Mouse (Mus musculus) heart, postnatal 0 days (tissue): ENCODE data around the gene Kcnj1. TPM values are rescaled to one million over a fixed set of nuclear protein-coding genes. Genes with fewer than 3 reads are reported as not detected.
A peak's percentile ranks its signal among the peaks of the same experiment; 100 is the strongest.

Experiments used
- ATAC-seq: fragments of 200-750 bp; cut with Nextera tagmentation; 2 replicates; pipeline ENCODE4 v1.8.0; 2017; ENCODE audit warnings: low read depth, moderate number of reproducible peaks, moderate library complexity; ENCODE audit not compliant: insufficient read depth
- DNase-seq: peaks from one replicate; pipeline ENCODE4 v3.0.0-alpha.2; 2016; ENCODE audit warnings: low spot score
- H3K27ac ChIP-seq: fragments of 300-500 bp; sonication (generic); 2 replicates; pipeline ENCODE4 v1.5.1; 2014; ENCODE audit warnings: low read depth, mild to moderate bottlenecking
- H3K27me3 ChIP-seq: fragments of 300-500 bp; sonication (generic); 2 replicates; pipeline ENCODE4 v1.6.1; 2014; ENCODE audit warnings: low read length, mixed read lengths; ENCODE audit not compliant: control insufficient read depth, insufficient read depth
- H3K36me3 ChIP-seq: fragments of 300-500 bp; sonication (generic); replicated peaks from 2 replicates; pipeline ENCODE4 v1.6.1; 2014; ENCODE audit warnings: low read length, mixed read lengths; ENCODE audit not compliant: control insufficient read depth, insufficient read depth
- H3K4me1 ChIP-seq: fragments of 300-500 bp; sonication (generic); 2 replicates; pipeline ENCODE4 v1.6.1; 2014; ENCODE audit warnings: antibody characterized with exemption; ENCODE audit not compliant: control insufficient read depth, insufficient read depth
- H3K4me2 ChIP-seq: fragments of 300-500 bp; sonication (generic); 2 replicates; pipeline ENCODE4 v1.6.1; 2014; ENCODE audit warnings: low read depth, mild to moderate bottlenecking, low read length, moderate library complexity
- H3K4me3 ChIP-seq: fragments of 300-500 bp; sonication (generic); 2 replicates; pipeline ENCODE4 v1.5.1; 2014; ENCODE audit warnings: low read depth, low read length
- H3K9ac ChIP-seq: fragments of 300-500 bp; sonication (generic); replicated peaks from 2 replicates; pipeline ENCODE4 v1.6.1; 2014; ENCODE audit warnings: low read depth, low read length, mixed read lengths
- H3K9me3 ChIP-seq: fragments of 300-500 bp; sonication (generic); replicated peaks from 2 replicates; pipeline ENCODE4 v1.6.1; 2016; ENCODE audit warnings: low read length; ENCODE audit not compliant: control insufficient read depth
- CTCF ChIP-seq: IDR thresholded peaks from 2 replicates; pipeline ENCODE4 v1.5.1; 2016; ENCODE audit warnings: antibody characterized with exemption, control low read depth, low read depth
- EP300 ChIP-seq: IDR thresholded peaks from 2 replicates; pipeline ENCODE4 v1.6.1; 2016; ENCODE audit warnings: antibody characterized with exemption, low read depth
- WGBS: fragments of 180-500 bp; shearing (Covaris S2); extraction: QIAGEN DNeasy Blood & Tissue Kit; methylation state at CpG from one replicate; pipeline ENCODE4 v1.1.7; 2014; 5-methylcytosine and 5-hydroxymethylcytosine counted together
- polyA plus RNA-seq: library from polyadenylated mRNA; unstranded; fragments of >200 nt; fragmentation: Nextera tagmentation; extraction: Ambion mirVana; gene quantifications from 2 replicates; pipeline ENCODE4 v1.2.1, GENCODE M21; 2015
- total RNA-seq: library from RNA; depleted of rRNA; stranded (reverse); fragments of >200 nt; gene quantifications from 2 replicates; pipeline ENCODE4 v1.2.3, GENCODE M21; 2014; ENCODE audit warnings: low replicate concordance

Gene Kcnj1
- total and polyA plus RNA-seq, 2 experiments from 2014 or later = not detected

DNA sequence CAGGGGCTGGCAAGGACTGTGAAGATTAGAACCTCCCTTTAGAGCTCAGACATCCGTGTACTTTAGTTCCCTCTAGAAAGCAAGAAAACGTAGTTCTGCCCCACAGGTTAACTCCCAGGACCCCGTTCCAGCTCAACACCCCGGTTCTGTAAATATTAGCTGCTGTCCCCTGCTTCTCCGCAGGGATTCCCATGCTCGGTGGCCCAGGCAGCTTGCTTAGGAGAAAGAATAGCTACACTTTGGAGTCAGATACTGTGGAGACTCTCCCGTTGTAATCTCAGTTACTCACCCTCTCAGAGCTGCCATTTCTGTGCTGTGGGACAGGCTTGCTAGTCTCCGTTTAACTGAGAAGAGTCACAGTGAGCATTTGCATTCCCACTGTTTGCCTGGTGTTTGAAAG lies 29.4 kb upstream of the Kcnj1 start:
- ATAC-seq (no peak), DNase-seq (no peak)
- Histone ChIP-seq H3K9me3 (no peaks in the 10 kb centered on the region), H3K36me3 (no peaks in the 10 kb centered on the region), H3K4me1 (peaks cover 21% of the 10 kb centered on the region), H3K27ac (peak overlapping the region; percentile 90), H3K4me3 (peak overlapping the region; percentile 57), H3K4me2 (peak overlapping the region; percentile 81), H3K9ac (peak overlapping the region; percentile 40), H3K27me3 (no peaks in the 10 kb centered on the region)
- WGBS = 17% methylated on average over 8 of the region's 8 CpGs
- TF ChIP-seq EP300 (no peak), CTCF (no peak)

DNA sequence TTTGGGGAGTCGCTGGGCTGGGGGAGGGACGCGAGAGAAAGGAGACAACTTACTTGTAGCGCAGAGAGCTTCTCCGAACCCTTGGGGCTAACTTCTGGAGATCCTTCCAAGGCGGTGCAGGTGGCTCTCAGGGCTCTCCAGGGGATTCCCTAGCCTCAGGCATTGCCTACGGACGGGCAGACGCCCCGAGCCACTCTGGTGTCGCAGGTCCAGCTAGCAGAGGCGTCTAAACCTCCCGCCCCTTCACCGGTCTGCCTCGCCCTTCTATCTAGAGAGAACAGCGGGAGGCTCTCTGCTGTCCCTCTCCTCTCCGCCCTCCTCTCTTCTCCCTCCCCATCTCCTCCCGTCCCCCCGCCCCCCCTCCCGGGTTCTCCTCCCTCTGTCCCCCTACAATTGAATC lies 28.2 kb upstream of the Kcnj1 start, which contains the start of gene Kcnj5:
Kcnj5 (minus strand) TSS at position 300 of the 400 bp plus-strand sequence.
- H3K9ac ChIP-seq = peak within 1 kb of the TSS; percentile 40
- H3K27me3 ChIP-seq = no peaks in the 10 kb centered on the region
- no peak for TF ChIP-seq CTCF
- TF ChIP-seq EP300 = no peak
- no peaks in the 10 kb centered on the region for H3K36me3 ChIP-seq
- ATAC-seq (peak; percentile 64), DNase-seq (peak; percentile 42)
- peak within 1 kb of the TSS; percentile 81 for H3K4me2 ChIP-seq
- no peaks in the 10 kb centered on the region for H3K9me3 ChIP-seq
- peaks cover 16% of the 10 kb centered on the region for H3K4me1 ChIP-seq
- H3K27ac ChIP-seq = peak within 1 kb of the TSS; percentile 90
- WGBS = 2% methylated on average over 19 of the region's 20 CpGs
- peak within 1 kb of the TSS; percentile 57 for H3K4me3 ChIP-seq

DNA sequence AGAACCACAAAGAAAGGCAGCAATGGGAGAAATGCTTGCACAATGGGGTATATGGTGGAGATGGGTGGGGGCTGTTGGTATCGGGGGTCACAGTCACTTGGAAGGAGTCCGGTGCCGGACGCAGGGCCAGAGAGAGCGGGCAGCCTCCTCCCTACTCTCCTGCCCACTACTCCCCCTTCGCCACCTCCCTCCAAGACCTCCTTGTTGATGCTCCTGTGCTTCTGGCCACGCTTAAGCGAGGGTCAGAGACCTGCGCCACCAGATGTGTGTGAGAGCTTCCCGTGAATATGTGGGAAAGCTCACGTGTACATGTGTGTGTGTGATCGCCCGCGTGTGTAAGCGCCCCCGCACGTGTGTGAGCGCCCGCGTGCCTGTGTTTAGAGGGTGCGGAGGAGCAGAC lies 27.8 kb upstream of the Kcnj1 start:
- peak overlapping the region; percentile 57 for H3K4me3 ChIP-seq
- WGBS = 5% methylated on average over 21 of the region's 21 CpGs
- H3K4me1 ChIP-seq = peaks cover 15% of the 10 kb centered on the region
- ATAC-seq (peak; percentile 10), DNase-seq (peak; percentile 42)
- peak overlapping the region; percentile 40; the same call in 1 of the 2 replicates for H3K9ac ChIP-seq
- TF ChIP-seq CTCF = no peak
- TF ChIP-seq EP300 = no peak
- no peaks in the 10 kb centered on the region for H3K9me3 ChIP-seq
- H3K36me3 ChIP-seq = no peaks in the 10 kb centered on the region
- H3K27ac ChIP-seq = no peak overlapping the region
- no peaks in the 10 kb centered on the region for H3K27me3 ChIP-seq
- peak overlapping the region; percentile 81 for H3K4me2 ChIP-seq

DNA sequence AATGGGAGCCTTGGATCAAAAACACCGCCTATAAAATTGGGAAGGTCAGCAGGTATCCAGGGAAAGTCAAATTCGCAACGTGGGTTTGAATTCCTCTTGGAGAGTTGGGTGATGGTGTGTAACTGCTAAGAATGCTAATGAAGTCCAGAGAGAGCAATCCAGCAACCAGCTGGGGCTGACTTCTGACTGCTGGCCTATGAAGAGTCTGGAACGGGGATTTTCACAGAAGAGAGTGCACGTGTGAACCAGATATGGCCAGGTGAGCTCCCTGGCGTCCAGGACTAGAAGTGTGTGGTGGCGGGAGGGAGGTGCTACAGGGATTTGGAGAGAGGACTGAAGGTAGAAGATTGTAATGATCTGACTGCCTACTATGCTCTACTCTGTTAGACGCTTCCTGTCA lies 24.2 kb upstream of the Kcnj1 start:
- Histone ChIP-seq H3K9me3 (no peaks in the 10 kb centered on the region), H3K9ac (no peak overlapping the region), H3K4me3 (no peak overlapping the region), H3K27ac (no peak overlapping the region), H3K4me1 (no peaks in the 10 kb centered on the region), H3K4me2 (no peak overlapping the region), H3K36me3 (no peaks in the 10 kb centered on the region), H3K27me3 (no peaks in the 10 kb centered on the region)
- TF ChIP-seq CTCF = no peak
- no peak for TF ChIP-seq EP300
- 70% methylated on average over 8 of the region's 8 CpGs for WGBS
- ATAC-seq (no peak), DNase-seq (no peak)

DNA sequence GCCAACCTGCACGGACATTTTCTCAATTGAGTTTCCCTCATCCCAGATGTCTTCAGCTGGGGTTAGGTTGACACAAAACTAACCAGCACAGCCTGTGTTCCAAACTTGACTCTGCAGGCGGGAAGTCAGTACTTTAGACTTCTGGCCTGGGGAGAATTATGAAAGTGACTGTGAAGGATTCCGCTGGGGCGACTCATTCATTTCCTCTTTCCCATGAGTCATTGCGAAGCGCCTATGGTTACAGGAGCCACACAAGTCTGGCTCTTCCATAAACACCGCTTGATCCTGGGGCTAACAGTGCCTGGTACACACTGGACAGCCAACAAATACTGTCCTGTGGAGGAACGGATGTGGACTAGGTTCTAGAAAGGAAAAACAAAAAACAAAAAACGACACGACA lies 22.9 kb upstream of the Kcnj1 start:
- H3K36me3 ChIP-seq = no peaks in the 10 kb centered on the region
- WGBS = 82% methylated on average over 10 of the region's 10 CpGs
- no peaks in the 10 kb centered on the region for H3K9me3 ChIP-seq
- no peak overlapping the region for H3K27ac ChIP-seq
- H3K4me2 ChIP-seq = no peak overlapping the region
- no peak overlapping the region for H3K9ac ChIP-seq
- no peak for TF ChIP-seq EP300
- ATAC-seq (no peak), DNase-seq (no peak)
- H3K4me1 ChIP-seq = no peaks in the 10 kb centered on the region
- H3K27me3 ChIP-seq = no peaks in the 10 kb centered on the region
- H3K4me3 ChIP-seq = no peak overlapping the region

DNA sequence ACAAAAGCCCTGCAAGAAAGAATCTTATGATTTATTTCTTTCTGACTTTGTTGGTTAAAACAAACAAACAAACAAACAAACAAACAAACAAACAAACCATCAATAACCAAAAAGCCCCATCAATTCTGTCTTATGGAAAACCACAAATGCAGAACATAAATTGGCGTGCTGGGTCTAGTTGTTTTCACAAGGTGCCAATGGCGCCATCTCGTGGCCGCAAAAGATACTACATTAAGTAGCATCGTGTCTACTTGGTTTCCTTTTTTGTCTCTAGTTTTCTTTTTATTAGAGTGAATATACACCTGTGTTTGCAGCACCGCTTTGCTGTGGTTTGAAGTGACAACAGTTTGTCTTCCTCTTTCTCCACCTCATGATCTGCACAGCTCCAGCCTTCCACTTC lies 22.0 kb upstream of the Kcnj1 start:
- Histone ChIP-seq H3K9ac (no peak overlapping the region), H3K27me3 (no peaks in the 10 kb centered on the region), H3K9me3 (no peaks in the 10 kb centered on the region), H3K36me3 (no peaks in the 10 kb centered on the region), H3K4me2 (no peak overlapping the region), H3K4me3 (no peak overlapping the region), H3K27ac (no peak overlapping the region), H3K4me1 (no peaks in the 10 kb centered on the region)
- DNase-seq (peak; percentile 75), ATAC-seq (no peak)
- WGBS = 4% methylated on average over 6 of the region's 6 CpGs
- TF ChIP-seq CTCF (peak; percentile 87), EP300 (no peak)
